Mouse (Mus musculus) monocyte, adult 2 months (primary cell): Measurements from ENCODE around the gene Rmdn3.

Experiments used
- DNase-seq, 2 experiments: peaks; one replicate each; pipeline ENCODE4 v3.0.0; 2022; ENCODE audit warnings: low spot score in 2 of 2, low read depth in 1 of 2

Rmdn3 gene

DNA sequence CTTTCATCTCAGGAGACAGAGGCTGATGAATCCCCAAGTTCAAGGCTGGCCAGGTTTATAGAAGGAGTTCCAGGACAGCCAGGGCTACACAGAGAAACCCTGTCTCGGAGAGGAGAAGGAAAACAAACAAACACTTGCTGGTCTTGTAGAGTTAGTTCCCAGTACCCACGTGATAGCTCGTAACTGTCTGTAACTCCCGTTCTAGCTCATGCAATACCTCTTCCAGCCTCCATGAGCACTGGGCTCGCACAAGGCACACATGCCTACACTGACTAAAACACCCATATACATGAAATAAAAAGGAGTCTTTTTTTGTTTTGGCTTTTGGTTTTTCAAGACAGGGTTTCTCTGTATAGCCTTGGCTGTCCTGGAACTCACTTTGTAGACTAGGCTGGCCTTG, 50.3 kb downstream of the Rmdn3 start:
- DNase-seq: no peak

DNA sequence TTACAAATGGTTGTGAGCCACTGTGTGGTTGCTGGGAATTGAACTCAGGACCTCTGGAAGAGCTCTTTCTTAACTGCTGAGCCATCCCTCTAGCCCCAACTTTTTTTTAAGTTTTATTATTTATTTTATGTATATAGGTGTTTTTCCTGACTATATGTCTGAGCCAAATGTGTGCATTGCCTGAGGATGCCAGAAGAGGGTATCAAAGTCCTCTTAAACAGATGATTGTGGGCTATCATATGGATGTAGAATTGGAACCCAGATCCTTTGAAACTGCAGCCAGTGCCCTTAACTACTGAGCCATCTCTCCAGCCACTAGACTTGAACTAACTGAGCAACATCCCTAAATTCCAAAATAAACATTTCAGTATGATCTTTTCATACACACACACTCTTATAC, 55.3 kb downstream of the Rmdn3 start:
- DNase-seq: no peak
